Mouse (Mus musculus): ENCODE data around the gene Lingo4. TPM values are rescaled to one million over a fixed set of nuclear protein-coding genes. Genes with fewer than 3 reads are reported as not detected.

The Lingo4 gene
- total RNA-seq (2023), result under 1 TPM; 0.52 to 0.56 TPM

GRCm38 (mm10) chr3:94398217-94398616 is at the start of gene Lingo4:
Gene Lingo4 (plus strand): TSS chr3:94398517.

GRCm38 (mm10) chr3:94362138-94362537 is 36.2 kb upstream of the Lingo4 start, which contains the start of gene C2cd4d:
Gene C2cd4d (plus strand): TSS chr3:94362438.

GRCm38 (mm10) chr3:94372641-94373040 is 25.7 kb upstream of the Lingo4 start, which contains the start of gene Rorc:
Gene Rorc (plus strand): TSS chr3:94372794.

GRCm38 (mm10) chr3:94413031-94413679 is 14.8 kb downstream of the Lingo4 start, which contains the start of gene Tdrkh:
Gene Tdrkh (plus strand): TSS chr3:94413273.

GRCm38 (mm10) chr3:94442951-94443596 is 44.8 kb downstream of the Lingo4 start, which contains the start of gene Mrpl9:
Gene Mrpl9 (plus strand): TSS chr3:94443318.

GRCm38 (mm10) chr3:94443597-94443964 is 45.3 kb downstream of the Lingo4 start, which contains the start of gene Oaz3:
Gene Oaz3 (minus strand): TSS chr3:94443915.

Other genes starting within 250 kb of the Lingo4 start
- gene Gm10696, start 220.3 kb upstream of the Lingo4 start, total RNA-seq (2023), result not detected
- not detected for gene Gm5286, start 201.8 kb upstream of the Lingo4 start, total RNA-seq (2023)
- gene Gm4778, start 134.5 kb upstream of the Lingo4 start, total RNA-seq (2023), result not detected
- gene Them4, start 88.4 kb upstream of the Lingo4 start, total RNA-seq (2023), result 1 to 10 TPM; 4.8 to 8.9 TPM
- gene Them5, start 56.4 kb upstream of the Lingo4 start, total RNA-seq (2023), result not detected
- gene C2cd4d, start 36.1 kb upstream of the Lingo4 start, total RNA-seq (2023), result not detected
- 1 to 10 TPM; 1.5 to 2.6 TPM for gene Rorc, start 25.7 kb upstream of the Lingo4 start, total RNA-seq (2023)
- gene Tdrkh, start 14.8 kb downstream of the Lingo4 start, total RNA-seq (2023), result 1 to 10 TPM; 5.6 to 6.8 TPM
- gene Mrpl9, start 44.8 kb downstream of the Lingo4 start, total RNA-seq (2023), result 10 to 100 TPM; 66.8 to 68.7 TPM
- gene Oaz3, start 45.4 kb downstream of the Lingo4 start, total RNA-seq (2023), result under 1 TPM in 1 of 2 experiments, not detected in 1; 0.44 TPM
- not detected for gene Celf3, start 79.8 kb downstream of the Lingo4 start, total RNA-seq (2023)
- 1 to 10 TPM in 1 of 2 experiments, not detected in 1; 1.8 TPM for gene Riiad1, start 81.8 kb downstream of the Lingo4 start, total RNA-seq (2023)
- gene Snx27, start 184.2 kb downstream of the Lingo4 start, total RNA-seq (2023), result 10 to 100 TPM; 36.3 to 39.2 TPM
- not detected for gene Gm10972, start 244.6 kb downstream of the Lingo4 start, total RNA-seq (2023)